Mouse (Mus musculus) yolk sac, embryonic 10.5 days (tissue): Measurements from ENCODE around the gene Cyp17a1.

Experiments
- DNase-seq: peaks from one replicate; pipeline ENCODE4 v3.0.0-alpha.2; 2017; ENCODE audit warnings: low spot score

Gene Cyp17a1

GRCm38 (mm10) chr19:46642136-46642753, 30.7 kb downstream of the Cyp17a1 start:
- no peak for DNase-seq

- DNase-seq: peak; percentile 79
Measured at GRCm38 (mm10) chr19:46641420-46642085, 31.4 kb downstream of the Cyp17a1 start.

GRCm38 (mm10) chr19:46640780-46641179, 32.2 kb downstream of the Cyp17a1 start:
- no peak for DNase-seq

GRCm38 (mm10) chr19:46639496-46639895, 33.5 kb downstream of the Cyp17a1 start:
- DNase-seq: no peak

GRCm38 (mm10) chr19:46639053-46639452, 33.9 kb downstream of the Cyp17a1 start:
- no peak for DNase-seq

- no peak for DNase-seq
Measured at GRCm38 (mm10) chr19:46637598-46637997, 35.4 kb downstream of the Cyp17a1 start.

- peak; percentile 60 for DNase-seq
Measured at GRCm38 (mm10) chr19:46635766-46636165, 37.2 kb downstream of the Cyp17a1 start.

- no peak for DNase-seq
Measured at GRCm38 (mm10) chr19:46631637-46632036, 41.3 kb downstream of the Cyp17a1 start.

GRCm38 (mm10) chr19:46629807-46630206, 43.2 kb downstream of the Cyp17a1 start:
- no peak for DNase-seq

- DNase-seq: no peak
Measured at GRCm38 (mm10) chr19:46628403-46628802, 44.6 kb downstream of the Cyp17a1 start.

GRCm38 (mm10) chr19:46625519-46625918, 47.5 kb downstream of the Cyp17a1 start:
- DNase-seq: no peak

- DNase-seq: no peak
Measured at GRCm38 (mm10) chr19:46625015-46625414, 48.0 kb downstream of the Cyp17a1 start.

GRCm38 (mm10) chr19:46623790-46624772, 48.9 kb downstream of the Cyp17a1 start:
- no peak for DNase-seq

GRCm38 (mm10) chr19:46623194-46623667, 49.7 kb downstream of the Cyp17a1 start:
- DNase-seq: peak; percentile 85

- DNase-seq: no peak
Measured at GRCm38 (mm10) chr19:46622659-46623193, 50.2 kb downstream of the Cyp17a1 start.

- no peak for DNase-seq
Measured at GRCm38 (mm10) chr19:46621236-46622183, 51.5 kb downstream of the Cyp17a1 start.

- no peak for DNase-seq
Measured at GRCm38 (mm10) chr19:46620016-46620808, 52.8 kb downstream of the Cyp17a1 start.

- no peak for DNase-seq
Measured at GRCm38 (mm10) chr19:46619518-46619917, 53.5 kb downstream of the Cyp17a1 start.

GRCm38 (mm10) chr19:46619001-46619400, 54.0 kb downstream of the Cyp17a1 start:
- no peak for DNase-seq

- DNase-seq: no peak
Measured at GRCm38 (mm10) chr19:46618322-46618721, 54.6 kb downstream of the Cyp17a1 start.
